Mouse (Mus musculus): Measurements from ENCODE around the gene Mef2b. TPM values are rescaled to one million over a fixed set of nuclear protein-coding genes. Genes with fewer than 3 reads are reported as not detected.
A peak's percentile ranks its signal among the peaks of the same experiment; 100 is the strongest.

Gene Mef2b
- under 1 TPM; 0.37 to 0.41 TPM for total RNA-seq (2021)
- long read RNA-seq, experiment 1, partial matches to known transcripts = 0 of 9 reads
- long read RNA-seq, experiment 1, other reads (novel, unspliced or antisense) = 9 of 9 reads
- long read RNA-seq, experiment 2, partial matches to known transcripts = 0 of 1 reads
- long read RNA-seq, experiment 2, other reads (novel, unspliced or antisense) = 1 of 1 reads

GRCm38 (mm10) chr8:70139026-70139857 lies at the start of gene Mef2b, which contains the start of the genes Rfxank and Borcs8:
Gene Mef2b, plus strand, starts transcription at chr8:70139711.
Gene Rfxank, minus strand, starts transcription at chr8:70139154.
Gene Borcs8, plus strand, starts transcription at chr8:70139499.
- Histone ChIP-seq H3K4me3 (peak within 1 kb of the TSS; percentile 82), H3K27ac (peak within 1 kb of the TSS; percentile 88)
- peak; percentile 97 to 99 for DNase-seq (ENCODE audit: low spot score in 2 of 2)
- peak; percentile 46 for TF ChIP-seq CTCF (conservative IDR thresholded peaks at IDR 0.05)

- peak in 1 of 2 experiments; percentile 32 for DNase-seq (ENCODE audit: low spot score in 2 of 2)
- TF ChIP-seq CTCF (conservative IDR thresholded peaks at IDR 0.05) = no peak
- peak overlapping the region; percentile 29; the same call in 1 of the 2 replicates for H3K27ac ChIP-seq
- no peak overlapping the region for H3K4me3 ChIP-seq
Measured at GRCm38 (mm10) chr8:70092786-70093185, 46.7 kb upstream of the Mef2b start.

- Histone ChIP-seq H3K27ac (peak overlapping the region; percentile 85), H3K4me3 (no peak overlapping the region)
- TF ChIP-seq CTCF (conservative IDR thresholded peaks at IDR 0.05) = no peak
- no peak for DNase-seq (ENCODE audit: low spot score in 2 of 2)
Measured at GRCm38 (mm10) chr8:70099276-70099675, 40.2 kb upstream of the Mef2b start.

- H3K4me3 ChIP-seq = no peak overlapping the region
- no peak for TF ChIP-seq CTCF (conservative IDR thresholded peaks at IDR 0.05)
- DNase-seq (ENCODE audit: low spot score in 2 of 2) = no peak
- H3K27ac ChIP-seq = peak overlapping the region; percentile 85
Measured at GRCm38 (mm10) chr8:70100241-70100640, 39.3 kb upstream of the Mef2b start.

GRCm38 (mm10) chr8:70104506-70104905 lies 35.0 kb upstream of the Mef2b start:
- Histone ChIP-seq H3K4me3 (no peak overlapping the region), H3K27ac (peak overlapping the region; percentile 46; the same call in 1 of the 2 replicates)
- DNase-seq (ENCODE audit: low spot score in 2 of 2) = peak in 1 of 2 experiments; percentile 49
- peak; percentile 78 for TF ChIP-seq CTCF (conservative IDR thresholded peaks at IDR 0.05)

GRCm38 (mm10) chr8:70104922-70105321 lies 34.6 kb upstream of the Mef2b start:
- Histone ChIP-seq H3K27ac (peak overlapping the region; percentile 46), H3K4me3 (no peak overlapping the region)
- no peak for DNase-seq (ENCODE audit: low spot score in 2 of 2)
- no peak for TF ChIP-seq CTCF (conservative IDR thresholded peaks at IDR 0.05)

GRCm38 (mm10) chr8:70110451-70110850 lies 29.1 kb upstream of the Mef2b start:
- H3K27ac ChIP-seq = no peak overlapping the region
- DNase-seq (ENCODE audit: low spot score in 2 of 2) = no peak
- no peak overlapping the region for H3K4me3 ChIP-seq
- no peak for TF ChIP-seq CTCF (conservative IDR thresholded peaks at IDR 0.05)

GRCm38 (mm10) chr8:70111192-70111795 lies 28.2 kb upstream of the Mef2b start:
- no peak for TF ChIP-seq CTCF (conservative IDR thresholded peaks at IDR 0.05)
- no peak overlapping the region for H3K4me3 ChIP-seq
- DNase-seq (ENCODE audit: low spot score in 2 of 2) = no peak
- H3K27ac ChIP-seq = peak overlapping the region; percentile 43; the same call in 1 of the 2 replicates

GRCm38 (mm10) chr8:70112401-70113016 lies 27.0 kb upstream of the Mef2b start:
- no peak overlapping the region for H3K4me3 ChIP-seq
- DNase-seq (ENCODE audit: low spot score in 2 of 2) = no peak
- TF ChIP-seq CTCF (conservative IDR thresholded peaks at IDR 0.05) = no peak
- peak overlapping the region; percentile 43; the same call in 1 of the 2 replicates for H3K27ac ChIP-seq

- Histone ChIP-seq H3K27ac (0 out of 2 replicates have a peak overlapping the region, but pooled peaks have one; percentile 3), H3K4me3 (no peak overlapping the region)
- no peak for TF ChIP-seq CTCF (conservative IDR thresholded peaks at IDR 0.05)
- no peak for DNase-seq (ENCODE audit: low spot score in 2 of 2)
Measured at GRCm38 (mm10) chr8:70114488-70114887, 25.0 kb upstream of the Mef2b start.

- no peak for DNase-seq (ENCODE audit: low spot score in 2 of 2)
- H3K4me3 ChIP-seq = no peak overlapping the region
- no peak for TF ChIP-seq CTCF (conservative IDR thresholded peaks at IDR 0.05)
- H3K27ac ChIP-seq = no peak overlapping the region
Measured at GRCm38 (mm10) chr8:70114892-70115291, 24.6 kb upstream of the Mef2b start.

- TF ChIP-seq CTCF (conservative IDR thresholded peaks at IDR 0.05) = no peak
- H3K27ac ChIP-seq = no peak overlapping the region; the same call in 1 of the 2 replicates
- H3K4me3 ChIP-seq = peak overlapping the region; percentile 6; the same call in 1 of the 2 replicates
- DNase-seq (ENCODE audit: low spot score in 2 of 2) = no peak
Measured at GRCm38 (mm10) chr8:70117611-70118010, 21.9 kb upstream of the Mef2b start.
